Mouse (Mus musculus) neural tube, embryonic 14.5 days (tissue): ENCODE data around the gene Agpat1. TPM values are rescaled to one million over a fixed set of nuclear protein-coding genes. Genes with fewer than 3 reads are reported as not detected.
A peak's percentile ranks its signal among the peaks of the same experiment; 100 is the strongest.

Experiments
- ATAC-seq: fragments of 200-750 bp; cut with Nextera tagmentation; 2 replicates; pipeline ENCODE4 v1.8.0; 2017; ENCODE audit warnings: low read depth, mild to moderate bottlenecking, moderate TSS enrichment, moderate library complexity
- H3K27ac ChIP-seq: fragments of 300-500 bp; sonication (generic); 2 replicates; pipeline ENCODE4 v1.5.1; 2014; ENCODE audit warnings: low read depth, mild to moderate bottlenecking, control low read depth, low read length, moderate library complexity, mixed read lengths
- H3K27me3 ChIP-seq: fragments of 300-500 bp; sonication (generic); 2 replicates; pipeline ENCODE4 v1.6.1; 2014; ENCODE audit warnings: low read length; ENCODE audit not compliant: control insufficient read depth, insufficient read depth
- H3K36me3 ChIP-seq: fragments of 300-500 bp; sonication (generic); 2 replicates; pipeline ENCODE4 v1.6.1; 2014; ENCODE audit warnings: low read length, mixed read lengths; ENCODE audit not compliant: control insufficient read depth, insufficient read depth
- H3K4me1 ChIP-seq: fragments of 300-500 bp; sonication (generic); 2 replicates; pipeline ENCODE4 v1.6.1; 2014; ENCODE audit warnings: low read length; ENCODE audit not compliant: control insufficient read depth, insufficient read depth
- H3K4me2 ChIP-seq: fragments of 300-500 bp; sonication (generic); 2 replicates; pipeline ENCODE4 v1.6.1; 2014; ENCODE audit warnings: mild to moderate bottlenecking, low read depth, low read length, control low read depth
- H3K4me3 ChIP-seq: fragments of 300-500 bp; sonication (generic); 2 replicates; pipeline ENCODE4 v1.5.1; 2014; ENCODE audit warnings: low read depth, low read length, control low read depth, mixed read lengths
- H3K9ac ChIP-seq: fragments of 300-500 bp; sonication (generic); replicated peaks from 2 replicates; pipeline ENCODE4 v1.6.1; 2014; ENCODE audit warnings: low read depth, mild to moderate bottlenecking, control low read depth, low read length, mixed read lengths
- H3K9me3 ChIP-seq: fragments of 300-500 bp; sonication (generic); 2 replicates; pipeline ENCODE4 v1.6.1; 2016; ENCODE audit warnings: low read length; ENCODE audit not compliant: control insufficient read depth
- WGBS: fragments of 180-500 bp; shearing (Covaris S2); extraction: QIAGEN DNeasy Blood & Tissue Kit; methylation state at CpG from one replicate; pipeline ENCODE4 v1.1.7; 2014; 5-methylcytosine and 5-hydroxymethylcytosine counted together
- polyA plus RNA-seq: library from polyadenylated mRNA; unstranded; fragments of >200 nt; fragmentation: Nextera tagmentation; extraction: Ambion mirVana; gene quantifications from 2 replicates; pipeline ENCODE4 v1.2.1, GENCODE M21; 2014

Gene Agpat1
- polyA plus RNA-seq, 1 experiment from 2014 or later: 108 TPM

- Histone ChIP-seq H3K4me3 (no peak overlapping the region), H3K4me1 (no peaks in the 10 kb centered on the region), H3K9me3 (no peaks in the 10 kb centered on the region), H3K4me2 (no peak overlapping the region), H3K36me3 (no peaks in the 10 kb centered on the region), H3K27ac (no peak overlapping the region), H3K9ac (no peak overlapping the region), H3K27me3 (no peaks in the 10 kb centered on the region)
- 77% methylated on average over 11 of the region's 11 CpGs for WGBS
- ATAC-seq: no peak
Measured at GRCm38 (mm10) chr17:34563354-34563753, 40.7 kb upstream of the Agpat1 start.

GRCm38 (mm10) chr17:34564003-34564421, 40.0 kb upstream of the Agpat1 start, which contains the start of gene Notch4:
TSS of gene Notch4 (plus strand) at chr17:34564268.
- H3K4me1 ChIP-seq: no peaks in the 10 kb centered on the region
- H3K36me3 ChIP-seq: no peaks in the 10 kb centered on the region
- no peak within 1 kb of the TSS for H3K4me3 ChIP-seq
- H3K9ac ChIP-seq: no peak within 1 kb of the TSS
- peak within 1 kb of the TSS; percentile 31; the same call in 1 of the 2 replicates for H3K27ac ChIP-seq
- H3K9me3 ChIP-seq: no peaks in the 10 kb centered on the region
- ATAC-seq: no peak
- no peaks in the 10 kb centered on the region for H3K27me3 ChIP-seq
- 10% methylated on average over 6 of the region's 6 CpGs for WGBS
- no peak within 1 kb of the TSS for H3K4me2 ChIP-seq

GRCm38 (mm10) chr17:34564796-34565195, 39.3 kb upstream of the Agpat1 start:
- Histone ChIP-seq H3K9me3 (no peaks in the 10 kb centered on the region), H3K27ac (no peak overlapping the region), H3K4me1 (no peaks in the 10 kb centered on the region), H3K9ac (no peak overlapping the region), H3K36me3 (no peaks in the 10 kb centered on the region), H3K4me3 (no peak overlapping the region), H3K4me2 (no peak overlapping the region), H3K27me3 (no peaks in the 10 kb centered on the region)
- ATAC-seq: no peak
- WGBS: 60% methylated on average over 3 of the region's 3 CpGs

GRCm38 (mm10) chr17:34567311-34567710, 36.8 kb upstream of the Agpat1 start:
- WGBS: 74% methylated on average over 9 of the region's 9 CpGs

GRCm38 (mm10) chr17:34568421-34568820, 35.6 kb upstream of the Agpat1 start:
- WGBS: 83% methylated on average over 13 of the region's 13 CpGs
- no peak overlapping the region for H3K9ac ChIP-seq
- H3K4me1 ChIP-seq: no peaks in the 10 kb centered on the region
- H3K36me3 ChIP-seq: no peaks in the 10 kb centered on the region
- no peak overlapping the region for H3K27ac ChIP-seq
- no peak for ATAC-seq
- no peak overlapping the region for H3K4me3 ChIP-seq
- H3K27me3 ChIP-seq: no peaks in the 10 kb centered on the region
- no peaks in the 10 kb centered on the region for H3K9me3 ChIP-seq
- no peak overlapping the region for H3K4me2 ChIP-seq

More at GRCm38 (mm10) chr17:34567311-34567710, 36.8 kb upstream of the Agpat1 start:
- Histone ChIP-seq H3K9ac (no peak overlapping the region), H3K9me3 (no peaks in the 10 kb centered on the region), H3K36me3 (no peaks in the 10 kb centered on the region), H3K4me2 (no peak overlapping the region), H3K27me3 (no peaks in the 10 kb centered on the region), H3K4me3 (no peak overlapping the region), H3K27ac (no peak overlapping the region), H3K4me1 (no peaks in the 10 kb centered on the region)
- ATAC-seq: no peak

- H3K4me3 ChIP-seq: no peak overlapping the region
- WGBS: 65% methylated on average over 4 of the region's 4 CpGs
Measured at GRCm38 (mm10) chr17:34569919-34570318, 34.1 kb upstream of the Agpat1 start.

GRCm38 (mm10) chr17:34571875-34572274, 32.2 kb upstream of the Agpat1 start:
- WGBS: 15% methylated on average over 5 of the region's 5 CpGs
- H3K9me3 ChIP-seq: no peaks in the 10 kb centered on the region
- H3K27me3 ChIP-seq: no peaks in the 10 kb centered on the region

More at GRCm38 (mm10) chr17:34569919-34570318, 34.1 kb upstream of the Agpat1 start:
- H3K9me3 ChIP-seq: no peaks in the 10 kb centered on the region
- H3K27me3 ChIP-seq: no peaks in the 10 kb centered on the region
- ATAC-seq: no peak
- no peak overlapping the region for H3K27ac ChIP-seq
- no peak overlapping the region for H3K9ac ChIP-seq
- no peaks in the 10 kb centered on the region for H3K4me1 ChIP-seq
- no peak overlapping the region for H3K4me2 ChIP-seq
- H3K36me3 ChIP-seq: no peaks in the 10 kb centered on the region

GRCm38 (mm10) chr17:34572361-34572760, 31.7 kb upstream of the Agpat1 start:
- H3K9ac ChIP-seq: no peak overlapping the region
- no peaks in the 10 kb centered on the region for H3K4me1 ChIP-seq
- H3K27me3 ChIP-seq: no peaks in the 10 kb centered on the region
- H3K36me3 ChIP-seq: no peaks in the 10 kb centered on the region
- H3K27ac ChIP-seq: no peak overlapping the region
- ATAC-seq: no peak
- H3K9me3 ChIP-seq: no peaks in the 10 kb centered on the region
- no peak overlapping the region for H3K4me2 ChIP-seq
- no peak overlapping the region for H3K4me3 ChIP-seq
- WGBS: 13% methylated on average over 15 of the region's 15 CpGs

More at GRCm38 (mm10) chr17:34571875-34572274, 32.2 kb upstream of the Agpat1 start:
- H3K4me2 ChIP-seq: no peak overlapping the region
- no peak overlapping the region for H3K9ac ChIP-seq
- no peaks in the 10 kb centered on the region for H3K4me1 ChIP-seq
- H3K4me3 ChIP-seq: no peak overlapping the region
- H3K27ac ChIP-seq: no peak overlapping the region
- ATAC-seq: no peak
- H3K36me3 ChIP-seq: no peaks in the 10 kb centered on the region

GRCm38 (mm10) chr17:34576577-34576976, 27.5 kb upstream of the Agpat1 start:
- Histone ChIP-seq H3K4me2 (no peak overlapping the region), H3K27me3 (no peaks in the 10 kb centered on the region), H3K9me3 (no peaks in the 10 kb centered on the region), H3K36me3 (no peaks in the 10 kb centered on the region), H3K27ac (no peak overlapping the region), H3K4me3 (no peak overlapping the region), H3K9ac (no peak overlapping the region), H3K4me1 (no peaks in the 10 kb centered on the region)
- 78% methylated on average over 5 of the region's 5 CpGs for WGBS
- ATAC-seq: no peak
